Mouse (Mus musculus) heart, embryonic 14.5 days (tissue): ENCODE results near the gene Abcb6. TPM values are rescaled to one million over a fixed set of nuclear protein-coding genes. Genes with fewer than 3 reads are reported as not detected.

Source experiments
- ATAC-seq: fragments of 200-750 bp; cut with Nextera tagmentation; 2 replicates; pipeline ENCODE4 v1.8.0; 2017; ENCODE audit warnings: low read depth, moderate TSS enrichment; ENCODE audit not compliant: insufficient number of reproducible peaks, insufficient read depth, low FRiP score
- H3K27ac ChIP-seq, 2 experiments: fragments of 200-500 bp in 1 of 2; fragments of 300-500 bp in 1 of 2; sonication (generic) in 1 of 2; replicated peaks in 1 of 2; 2 replicates each; pipeline ENCODE4 v1.5.1; 2012 to 2014; ENCODE audit warnings: low read depth in 2 of 2, low read length in 2 of 2, control low read depth in 1 of 2, mild to moderate bottlenecking in 1 of 2, mixed read lengths in 1 of 2; ENCODE audit not compliant: control insufficient read depth in 1 of 2, insufficient read depth in 1 of 2
- H3K27me3 ChIP-seq: fragments of 300-500 bp; sonication (generic); 2 replicates; pipeline ENCODE4 v1.6.1; 2014; ENCODE audit warnings: mild to moderate bottlenecking, low read length, control low read depth; ENCODE audit not compliant: control insufficient read depth, insufficient read depth
- H3K36me3 ChIP-seq: fragments of 300-500 bp; sonication (generic); 2 replicates; pipeline ENCODE4 v1.6.1; 2014; ENCODE audit warnings: mild to moderate bottlenecking, control low read depth, low read length, mixed read lengths; ENCODE audit not compliant: control insufficient read depth, insufficient read depth
- H3K4me1 ChIP-seq, 2 experiments: fragments of 200-500 bp in 1 of 2; fragments of 300-500 bp in 1 of 2; sonication (generic) in 1 of 2; 2 replicates each; pipeline ENCODE4 v1.6.1; 2012 to 2014; ENCODE audit warnings: low read length in 2 of 2, control low read depth in 1 of 2, mixed read lengths in 1 of 2; ENCODE audit not compliant: control insufficient read depth in 2 of 2, insufficient read depth in 2 of 2
- H3K4me2 ChIP-seq: fragments of 300-500 bp; sonication (generic); 2 replicates; pipeline ENCODE4 v1.6.1; 2014; ENCODE audit warnings: mild to moderate bottlenecking, low read length
- H3K4me3 ChIP-seq, 2 experiments: fragments of 200-500 bp in 1 of 2; fragments of 300-500 bp in 1 of 2; sonication (generic) in 1 of 2; 2 replicates each; pipeline ENCODE4 v1.5.1; 2012 to 2014; ENCODE audit warnings: low read length in 2 of 2, mild to moderate bottlenecking in 2 of 2, control low read depth in 1 of 2, low read depth in 1 of 2, moderate library complexity in 1 of 2; ENCODE audit not compliant: control insufficient read depth in 1 of 2, insufficient read depth in 1 of 2
- H3K9ac ChIP-seq: fragments of 300-500 bp; sonication (generic); 2 replicates; pipeline ENCODE4 v1.6.1; 2014; ENCODE audit warnings: mild to moderate bottlenecking, low read length
- H3K9me3 ChIP-seq: fragments of 300-500 bp; sonication (generic); 2 replicates; pipeline ENCODE4 v1.6.1; 2016; ENCODE audit warnings: low read length, control low read depth; ENCODE audit not compliant: control insufficient read depth
- WGBS: fragments of 180-500 bp; shearing (Covaris S2); extraction: QIAGEN DNeasy Blood & Tissue Kit; methylation state at CpG from one replicate; pipeline ENCODE4 v1.1.7; 2014; 5-methylcytosine and 5-hydroxymethylcytosine counted together
- polyA plus RNA-seq: library from polyadenylated mRNA; unstranded; fragments of >200 nt; fragmentation: Nextera tagmentation; extraction: Ambion mirVana; gene quantifications from 2 replicates; pipeline ENCODE4 v1.2.1, GENCODE M21; 2014

The Abcb6 gene
- polyA plus RNA-seq, 1 experiment from 2014 or later, result 9.6 TPM

DNA sequence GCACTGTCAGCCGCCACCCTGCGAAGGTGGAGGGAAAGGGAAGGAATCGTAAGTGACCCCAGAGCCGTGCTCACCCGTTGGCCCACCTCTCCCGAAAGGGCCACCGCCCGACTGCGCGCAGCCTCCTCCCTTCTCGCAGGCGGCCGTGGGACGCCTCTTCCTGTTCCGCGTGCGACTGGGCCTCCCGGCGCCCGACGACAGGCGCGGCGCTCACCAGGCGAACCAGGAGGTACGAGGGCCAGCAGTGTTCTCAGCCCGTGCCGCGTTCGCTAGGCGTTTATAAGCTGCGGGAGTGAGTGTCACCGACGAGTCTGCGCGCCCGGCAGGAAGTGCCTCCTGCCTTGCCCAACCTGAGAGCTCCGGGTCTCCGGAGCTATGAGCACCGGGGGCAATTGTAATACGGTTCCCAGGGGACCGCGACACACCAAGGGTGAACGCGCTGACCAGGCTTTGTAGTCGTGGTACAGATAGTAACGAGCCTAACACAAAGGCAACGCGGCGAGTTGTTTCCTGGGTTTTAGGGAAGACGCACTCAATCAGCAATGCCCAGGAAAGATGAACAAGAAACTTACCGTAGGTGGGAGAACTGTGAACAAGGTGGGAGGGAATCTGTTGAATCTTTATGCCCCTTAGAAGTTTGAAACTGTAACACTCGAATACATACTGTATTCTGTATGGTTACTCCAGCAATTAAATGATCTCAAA lies 38.6 kb downstream of the Abcb6 start:
- H3K27me3 ChIP-seq, result no peaks in the 10 kb centered on the region
- peak overlapping the region; percentile 87 for H3K4me2 ChIP-seq
- H3K4me1 ChIP-seq, result peaks cover 5 to 22% of the 10 kb centered on the region in 2 experiments
- H3K27ac ChIP-seq, result peak overlapping the region; percentile 78 to 94
- peak overlapping the region; percentile 95 for H3K9ac ChIP-seq
- H3K36me3 ChIP-seq, result peaks cover 62% of the 10 kb centered on the region
- peak overlapping the region; percentile 84 to 90 for H3K4me3 ChIP-seq
- under 1% methylated on average over 51 of the region's 53 CpGs for WGBS
- no peaks in the 10 kb centered on the region for H3K9me3 ChIP-seq
- ATAC-seq, result peak; percentile 14; the same call in 1 of the 2 replicates

DNA sequence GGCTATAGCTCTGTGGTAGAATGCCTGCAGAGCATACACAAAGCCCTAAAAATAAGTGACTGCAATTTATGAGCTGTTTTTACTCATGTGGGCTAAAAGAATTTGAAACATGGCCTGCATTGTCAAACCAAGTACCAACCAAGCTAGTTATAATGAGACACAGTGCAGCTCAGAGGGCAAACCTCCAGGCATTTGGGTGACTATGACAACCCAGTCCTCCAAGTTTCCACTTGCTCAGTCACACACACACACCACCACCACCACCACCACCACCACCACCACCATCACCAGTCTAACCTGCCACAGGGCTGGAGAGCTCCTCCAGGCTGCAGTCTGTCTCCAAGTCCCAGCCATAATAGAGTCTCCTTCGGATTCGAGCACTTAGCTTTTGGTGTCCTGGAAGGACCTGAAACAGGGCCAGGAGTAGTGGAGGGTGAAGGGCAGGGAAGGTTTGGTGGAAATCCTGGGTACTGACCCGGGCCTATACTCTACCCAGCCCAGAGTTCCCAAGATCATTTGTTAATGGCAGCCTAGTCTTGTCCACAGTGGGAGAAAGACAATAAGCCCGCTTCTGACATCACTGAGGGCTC lies 39.5 kb downstream of the Abcb6 start:
- Histone ChIP-seq H3K9ac (peak overlapping the region; percentile 95), H3K9me3 (no peaks in the 10 kb centered on the region), H3K4me3 (peak overlapping the region; percentile 84 to 90), H3K4me2 (peak overlapping the region; percentile 87), H3K4me1 (peaks cover 5 to 22% of the 10 kb centered on the region in 2 experiments), H3K36me3 (peaks cover 62% of the 10 kb centered on the region), H3K27me3 (no peaks in the 10 kb centered on the region), H3K27ac (peak overlapping the region; percentile 78 to 94; a peak in 3 of 4 replicates)
- 71% methylated on average over 4 of the region's 4 CpGs for WGBS
- no peak for ATAC-seq

DNA sequence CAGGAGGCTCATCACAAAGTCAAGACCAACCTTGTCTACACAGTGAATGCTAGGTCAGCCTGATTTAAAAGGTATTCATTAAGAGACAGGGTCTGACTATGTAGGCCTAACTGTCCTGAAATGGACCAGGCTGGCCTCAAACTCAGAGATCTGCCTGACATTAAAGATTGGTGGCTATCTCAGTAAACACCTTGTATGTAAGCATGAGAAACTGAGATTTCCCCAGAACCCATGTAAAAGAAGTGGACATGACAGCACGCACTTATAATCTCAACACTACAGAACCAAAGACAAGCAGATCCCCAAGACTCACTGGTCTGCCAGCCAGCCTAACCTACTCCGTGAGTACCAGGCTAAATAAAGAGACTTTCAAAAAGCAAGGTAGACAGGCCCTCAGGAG lies 41.7 kb downstream of the Abcb6 start:
- Histone ChIP-seq H3K27ac (no peak overlapping the region), H3K9me3 (no peaks in the 10 kb centered on the region), H3K9ac (no peak overlapping the region), H3K27me3 (no peaks in the 10 kb centered on the region), H3K4me3 (no peak overlapping the region), H3K36me3 (peaks cover 53% of the 10 kb centered on the region), H3K4me1 (peaks cover 5 to 16% of the 10 kb centered on the region in 2 experiments), H3K4me2 (no peak overlapping the region)
- ATAC-seq, result no peak
- 87% methylated on average over 2 of the region's 2 CpGs for WGBS

GRCm38 (mm10) chr1:75136730-75137129 lies 43.5 kb downstream of the Abcb6 start:
- peaks cover 5 to 10% of the 10 kb centered on the region in 2 experiments for H3K4me1 ChIP-seq
- no peak overlapping the region for H3K9ac ChIP-seq
- H3K27ac ChIP-seq, result no peak overlapping the region
- peaks cover 53% of the 10 kb centered on the region for H3K36me3 ChIP-seq
- H3K27me3 ChIP-seq, result no peaks in the 10 kb centered on the region
- ATAC-seq, result no peak
- H3K4me3 ChIP-seq, result no peak overlapping the region
- 40% methylated on average over 3 of the region's 3 CpGs for WGBS
- no peak overlapping the region for H3K4me2 ChIP-seq
- no peaks in the 10 kb centered on the region for H3K9me3 ChIP-seq

DNA sequence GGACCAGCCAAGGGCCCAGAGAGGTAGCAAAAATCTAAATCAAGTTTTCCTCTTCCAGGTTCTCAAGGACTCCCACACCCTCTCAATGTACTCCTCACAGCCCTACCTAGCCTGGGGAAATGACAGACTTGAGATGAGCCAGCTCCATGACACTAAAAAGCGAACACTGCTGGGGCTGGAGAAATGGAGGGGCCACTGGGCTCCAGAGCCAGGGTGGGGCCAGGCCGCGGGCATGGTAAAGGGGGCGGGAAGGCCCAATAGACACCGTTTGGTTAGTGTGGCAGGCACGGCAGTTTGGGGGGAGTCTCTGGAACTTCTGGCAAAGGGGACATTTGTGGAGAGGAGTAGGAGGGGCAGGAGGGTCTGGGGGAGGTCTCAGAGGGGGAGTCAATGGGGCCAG lies 43.9 kb downstream of the Abcb6 start:
- Histone ChIP-seq H3K4me1 (peaks cover 5 to 10% of the 10 kb centered on the region in 2 experiments), H3K4me2 (no peak overlapping the region), H3K36me3 (peaks cover 53% of the 10 kb centered on the region), H3K4me3 (no peak overlapping the region), H3K27me3 (no peaks in the 10 kb centered on the region), H3K9me3 (no peaks in the 10 kb centered on the region), H3K9ac (0 out of 2 replicates have a peak overlapping the region, but pooled peaks have one; percentile 16), H3K27ac (no peak overlapping the region)
- WGBS, result 67% methylated on average over 6 of the region's 6 CpGs
- ATAC-seq, result no peak

GRCm38 (mm10) chr1:75133421-75134207 lies 46.6 kb downstream of the Abcb6 start, which contains the start of gene Slc23a3:
TSS of gene Slc23a3 (minus strand) at chr1:75133890.
- H3K9me3 ChIP-seq, result no peaks in the 10 kb centered on the region
- ATAC-seq, result no peak
- H3K27ac ChIP-seq, result no peak within 1 kb of the TSS
- H3K36me3 ChIP-seq, result peaks cover 40% of the 10 kb centered on the region
- 54% methylated on average over 12 of the region's 12 CpGs for WGBS
- H3K4me1 ChIP-seq, result no peaks in the 10 kb centered on the region
- H3K4me2 ChIP-seq, result no peak within 1 kb of the TSS
- no peak within 1 kb of the TSS for H3K4me3 ChIP-seq
- H3K27me3 ChIP-seq, result no peaks in the 10 kb centered on the region
- no peak within 1 kb of the TSS for H3K9ac ChIP-seq

DNA sequence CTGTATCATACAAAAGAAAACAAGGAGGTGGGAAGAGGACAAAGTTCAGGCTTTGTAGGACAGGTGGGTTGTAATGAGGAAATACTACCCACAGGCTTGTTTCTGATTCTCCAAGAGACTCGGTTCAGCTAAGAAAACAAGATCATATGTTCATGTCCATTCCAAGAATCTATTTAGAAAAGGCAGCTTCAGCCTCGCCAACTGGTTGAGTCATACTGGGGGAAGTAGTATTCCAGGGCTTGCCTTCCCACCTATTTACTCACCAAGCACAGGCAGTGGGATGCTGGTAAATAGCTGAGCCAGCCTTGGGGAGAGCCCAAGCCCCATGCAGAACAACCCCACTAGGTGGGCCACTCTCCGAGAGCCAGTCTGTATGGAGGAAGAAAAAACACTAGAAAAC lies 51.6 kb downstream of the Abcb6 start:
- Histone ChIP-seq H3K36me3 (no peaks in the 10 kb centered on the region), H3K4me2 (no peak overlapping the region), H3K9me3 (no peaks in the 10 kb centered on the region), H3K4me1 (peaks cover 0 to 6% of the 10 kb centered on the region in 2 experiments; a peak in 1 of 4 replicates), H3K4me3 (no peak overlapping the region), H3K27ac (no peak overlapping the region), H3K9ac (no peak overlapping the region), H3K27me3 (no peaks in the 10 kb centered on the region)
- no peak for ATAC-seq
- 64% methylated on average over 3 of the region's 3 CpGs for WGBS
